In genomic region chr17:25796951-25797369, GRCm38 (mm10) we compare ENCODE assay signal across 8 mouse cellular contexts. TPM values are rescaled to one million over a fixed set of nuclear protein-coding genes. Genes with fewer than 3 reads are reported as not detected.
DNase-seq lines count a peak whose midpoint lies in the region; ATAC-seq and TF ChIP-seq lines count a peak whose summit lies in the region.

Gene Metrn, minus strand, starts transcription at chr17:25797136.

- WGBS in hindbrain, embryonic 14.5 days: 0% methylated on average over 35 of the region's 35 CpGs
- under 1% methylated on average over 35 of the region's 35 CpGs for WGBS in macrophage (ENCODE audit: missing documents)

- peak within 1 kb of the TSS; percentile 47 for H3K9ac ChIP-seq in hindbrain, embryonic 14.5 days

- H3K4me2 ChIP-seq in hindbrain, embryonic 14.5 days (replicated peaks): peak within 1 kb of the TSS; percentile 70

- H3K36me3 ChIP-seq in hindbrain, embryonic 14.5 days (replicated peaks; ENCODE audit: control insufficient read depth, insufficient read depth): no peaks in the 10 kb centered on the region
- no peaks in the 10 kb centered on the region for H3K36me3 ChIP-seq in macrophage (ENCODE audit: inconsistent target)

- intact Hi-C loops in left cerebral cortex, adult 2 months (cut with DNase I): loop anchor here (1.0 kb wide), 1 partner anchor 24 kb away; the partner anchor contains the start of gene Narfl

- H3K79me2 ChIP-seq in macrophage (ENCODE audit: inconsistent target): no peaks in the 10 kb centered on the region; the same call in 1 of the 2 replicates

- peaks cover 20% of the 10 kb centered on the region for H3K4me1 ChIP-seq in hindbrain, embryonic 14.5 days (replicated peaks; ENCODE audit: control insufficient read depth, insufficient read depth, low read length)

- H3K4me3 ChIP-seq in hindbrain, embryonic 14.5 days (replicated peaks; ENCODE audit: low read length): peak within 1 kb of the TSS; percentile 49
- H3K4me3 ChIP-seq in left cerebral cortex, adult 2 months: peak within 1 kb of the TSS; percentile 53
- peak within 1 kb of the TSS; percentile 53 for H3K4me3 ChIP-seq in macrophage (ENCODE audit: inconsistent target)

- peak; percentile 90 for DNase-seq in R1 (ENCODE audit: low read depth, low spot score)
- DNase-seq in cerebellum, postnatal 14 days: peak; percentile 73 to 81
- peak; percentile 87 for DNase-seq in gastrocnemius, adult 18-20 months (ENCODE audit: low spot score)
- peak; percentile 72 for DNase-seq in hindbrain, embryonic 14.5 days (ENCODE audit: low spot score)
- DNase-seq in left cerebral cortex, adult 2 months (ENCODE audit: extremely low spot score in 1 of 2, low spot score in 2 of 2): peak; percentile 76 to 81
- DNase-seq in right cerebral cortex, adult 18-20 months: peak; percentile 78
- DNase-seq in urinary bladder, postnatal 25 days (ENCODE audit: low spot score): peak; percentile 87

- H3K9me3 ChIP-seq in hindbrain, embryonic 14.5 days (ENCODE audit: control insufficient read depth, low read length): no peaks in the 10 kb centered on the region

- H3K27ac ChIP-seq in hindbrain, embryonic 14.5 days: peak within 1 kb of the TSS; percentile 62
- peak within 1 kb of the TSS; percentile 76 for H3K27ac ChIP-seq in left cerebral cortex, adult 2 months
- H3K27ac ChIP-seq in macrophage: no peak within 1 kb of the TSS

- TF ChIP-seq CTCF in left cerebral cortex, adult 2 months (IDR thresholded peaks at IDR 0.05): no peak

- H3K27me3 ChIP-seq in hindbrain, embryonic 14.5 days (ENCODE audit: control insufficient read depth, insufficient read depth, low read length): no peaks in the 10 kb centered on the region

- ATAC-seq in hindbrain, embryonic 14.5 days (ENCODE audit: low FRiP score): peak; percentile 63

RNA-seq across cellular contexts. Expression of gene Metrn, which starts in this region (rescaled TPM):
- total RNA-seq in gastrocnemius, adult 18-20 months (2021): 10 to 100 TPM; 40.1 to 48.4 TPM
- polyA plus RNA-seq in hindbrain, embryonic 14.5 days (2014; fragmentation: Nextera tagmentation; extraction: Ambion mirVana): 11.8 and 15.1 TPM in 2 replicates
- total RNA-seq in left cerebral cortex, adult 2 months (2021): 10 to 100 TPM; 72.3 to 88.2 TPM
- total RNA-seq in macrophage (2018; cell fraction: chromatin; rRNA removed): 1 to 10 TPM in 19 of 26 experiments, under 1 TPM in 2, not detected in 5; 0.33 to 9.7 (median 2.0) TPM
- 1 to 10 TPM; 3.2 to 9.8 (median 6.6) TPM for total RNA-seq in macrophage (2018; cell fraction: cytosol; rRNA removed)
- 10 to 100 TPM in 1 of 26 experiments, 1 to 10 TPM in 22, under 1 TPM in 3; 0.72 to 11.7 (median 3.0) TPM for total RNA-seq in macrophage (2018; cell fraction: nucleus; rRNA removed)
- 3.0 to 22.9 TPM (median 8.0 TPM) in 3 replicates for polyA plus RNA-seq in macrophage (2018)
